Mouse (Mus musculus): ENCODE data around the gene St3gal5.

The St3gal5 gene

DNA sequence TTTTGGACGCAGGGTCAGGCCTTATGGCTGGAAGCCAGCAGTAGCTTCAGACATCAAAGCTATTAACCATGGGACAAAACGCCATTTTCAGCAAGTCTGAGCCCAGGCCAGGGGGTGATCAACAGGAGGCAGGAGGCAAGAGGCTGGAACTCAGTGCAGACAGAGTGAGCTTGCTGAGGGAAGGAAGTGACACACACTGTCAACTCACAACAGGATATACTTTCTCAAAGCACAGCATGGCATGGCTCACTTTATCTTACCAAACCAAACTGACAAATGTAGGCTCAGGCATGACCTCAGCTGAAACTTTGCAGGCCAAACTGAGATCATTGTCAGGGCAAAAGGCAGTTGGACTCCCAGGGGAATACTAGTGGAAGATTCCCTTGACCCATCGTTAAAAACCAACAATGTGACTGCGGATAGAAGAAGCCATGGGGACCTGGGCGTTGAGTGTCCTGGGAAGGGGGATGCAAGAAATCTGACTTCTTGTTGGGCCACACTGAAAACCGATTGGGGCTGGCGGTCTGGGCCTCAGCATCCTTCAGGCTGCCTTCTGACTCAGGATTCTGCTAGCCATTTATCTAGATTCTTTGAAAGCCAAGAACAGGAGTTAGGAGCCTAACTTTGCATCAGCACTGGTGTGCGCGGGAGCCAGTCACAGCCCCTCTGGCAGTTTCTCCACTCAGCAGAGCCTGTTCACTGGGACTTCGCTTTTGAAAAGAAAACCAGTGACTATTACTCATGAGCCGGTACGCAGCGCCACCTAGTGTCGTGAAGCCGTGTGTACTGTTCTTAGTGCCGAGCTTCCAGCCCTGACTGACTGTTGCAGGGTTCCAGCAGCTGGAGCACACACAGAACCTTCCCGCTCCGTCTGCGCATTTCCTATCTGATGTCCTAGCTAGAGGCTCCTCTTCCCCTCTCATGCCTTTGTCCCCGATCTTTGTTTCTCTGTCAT lies 67.2 kb downstream of the St3gal5 start:
- peak; percentile 86 to 93 for DNase-seq

DNA sequence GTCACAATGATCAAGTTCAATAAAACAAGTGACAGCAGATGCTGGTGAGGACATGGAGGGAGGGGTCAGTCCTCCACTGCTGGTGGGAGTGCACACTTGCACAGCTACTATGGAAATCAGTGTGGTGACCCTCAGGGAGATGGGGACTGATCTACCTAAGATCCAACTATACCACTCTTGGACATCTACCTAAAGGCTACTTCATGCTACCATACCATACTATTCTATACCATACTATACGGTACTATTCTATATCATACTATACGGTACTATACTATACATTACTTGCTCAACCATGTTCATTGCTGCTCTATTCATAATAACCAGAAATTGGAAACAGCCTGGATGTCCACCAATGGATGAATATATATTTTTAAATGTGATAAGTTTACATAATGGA lies 68.5 kb downstream of the St3gal5 start:
- DNase-seq, result no peak

DNA sequence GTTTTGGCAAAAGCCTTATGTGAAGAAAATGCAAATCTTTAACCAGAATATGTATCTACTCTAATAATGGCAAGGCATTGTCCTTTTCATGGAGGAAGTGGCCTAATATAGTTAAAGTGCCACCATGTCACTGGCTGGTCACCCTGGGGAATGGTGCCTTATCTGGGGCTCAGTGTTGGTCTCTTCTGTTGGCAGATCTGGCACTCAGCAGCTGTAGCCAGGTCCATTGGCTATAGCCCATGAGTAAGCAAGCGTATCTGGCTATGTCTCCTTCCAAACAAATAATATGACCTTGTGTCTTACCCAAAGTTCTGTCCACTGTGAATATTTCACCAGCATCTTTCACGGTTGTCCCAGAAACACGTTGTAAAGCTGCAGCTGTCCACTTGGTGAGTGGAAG lies 74.0 kb downstream of the St3gal5 start:
- DNase-seq, result no peak

DNA sequence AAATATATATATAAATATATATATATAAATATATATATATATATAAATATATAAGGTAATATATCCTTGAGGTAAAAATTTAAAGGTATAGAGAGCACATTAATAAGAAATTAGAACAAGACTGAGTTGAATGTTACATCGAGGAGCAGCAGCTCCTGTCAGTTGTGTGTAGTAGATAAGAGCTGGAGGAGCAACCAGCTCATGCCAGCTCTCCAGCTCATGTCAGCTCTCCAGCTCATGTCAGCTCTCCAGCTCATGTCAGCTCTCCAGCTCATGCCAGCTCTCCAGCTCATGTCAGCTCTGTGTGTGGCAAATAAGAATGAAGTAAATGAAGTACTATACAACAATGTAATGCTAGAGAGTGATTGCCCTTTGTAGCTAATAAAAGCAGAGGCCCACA lies 76.0 kb downstream of the St3gal5 start:
- no peak for DNase-seq

DNA sequence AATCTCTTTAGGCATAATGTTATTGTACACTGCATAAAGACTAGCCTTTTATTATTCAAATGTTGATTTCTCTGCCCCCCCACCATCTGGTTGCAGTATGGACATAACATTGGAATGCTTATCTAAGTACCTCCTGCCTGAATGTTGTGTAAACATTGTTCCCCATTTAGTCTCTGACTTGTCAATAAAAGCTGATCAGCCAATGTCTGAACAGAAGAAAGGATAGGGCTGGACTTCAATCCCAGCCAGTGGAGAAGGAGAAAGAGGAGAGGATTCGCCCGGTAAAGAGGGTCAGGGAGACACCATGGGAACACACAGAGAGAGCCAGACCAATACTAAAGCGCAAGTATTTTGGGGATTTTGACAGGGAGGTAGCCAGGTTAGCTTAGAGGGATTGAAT lies 78.0 kb downstream of the St3gal5 start:
- DNase-seq, result no peak

DNA sequence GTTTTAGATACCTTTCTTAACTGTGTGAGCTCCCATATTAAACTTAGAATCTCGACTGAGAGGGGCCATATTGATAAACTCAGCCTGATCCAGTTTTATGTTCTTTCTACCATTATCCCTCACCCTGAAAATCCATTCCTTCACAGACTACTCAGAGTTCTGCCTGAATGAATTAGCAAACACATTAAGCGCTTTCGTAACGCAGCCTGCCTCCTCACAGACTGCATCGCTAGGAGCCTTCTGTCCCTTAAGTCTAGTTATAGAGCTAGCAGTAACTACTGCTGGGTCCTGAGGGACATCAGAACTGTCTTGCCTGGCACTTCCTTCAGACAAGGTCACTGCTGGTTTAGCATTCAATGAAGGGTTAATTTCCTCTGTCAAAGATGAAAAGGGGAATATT lies 78.6 kb downstream of the St3gal5 start:
- no peak for DNase-seq

DNA sequence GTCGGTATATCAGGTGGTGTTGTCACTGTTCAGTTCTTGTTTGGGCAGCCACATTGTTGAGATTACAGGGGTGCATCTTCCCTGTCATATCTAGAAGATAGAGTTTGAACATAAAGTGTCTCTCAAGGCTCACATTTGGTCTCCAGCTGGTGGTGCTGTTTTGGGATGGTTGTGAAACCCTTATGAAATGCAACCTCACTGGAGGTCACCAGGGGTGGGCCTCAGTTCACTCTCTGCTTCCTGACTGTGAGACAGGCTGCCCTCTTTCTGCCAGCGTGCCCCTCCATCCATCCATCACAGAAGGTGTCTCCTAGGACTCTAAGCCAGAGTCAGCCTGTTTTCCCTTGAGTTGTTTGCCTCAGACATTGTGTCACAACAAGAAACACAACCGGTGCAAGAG lies 80.0 kb downstream of the St3gal5 start:
- DNase-seq, result no peak

DNA sequence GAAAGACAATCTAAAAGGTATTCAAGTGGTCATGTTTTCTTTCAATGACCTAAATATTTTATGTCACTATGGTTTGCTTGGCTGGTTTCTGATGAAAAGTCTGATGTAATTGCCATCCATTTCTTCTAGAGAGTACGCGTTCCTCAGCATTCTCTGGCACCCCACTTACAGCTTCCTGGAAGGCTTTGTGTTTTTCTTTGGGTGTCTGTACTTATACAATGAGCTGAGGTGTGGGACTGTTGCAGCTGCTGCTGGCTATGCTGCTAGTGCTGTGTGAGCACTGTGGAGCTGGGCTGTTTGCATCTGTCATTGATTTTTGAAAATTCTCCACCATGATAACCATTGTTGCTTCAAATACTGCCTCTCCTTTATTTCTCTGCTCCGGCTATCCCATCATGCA lies 81.6 kb downstream of the St3gal5 start:
- no peak for DNase-seq

DNA sequence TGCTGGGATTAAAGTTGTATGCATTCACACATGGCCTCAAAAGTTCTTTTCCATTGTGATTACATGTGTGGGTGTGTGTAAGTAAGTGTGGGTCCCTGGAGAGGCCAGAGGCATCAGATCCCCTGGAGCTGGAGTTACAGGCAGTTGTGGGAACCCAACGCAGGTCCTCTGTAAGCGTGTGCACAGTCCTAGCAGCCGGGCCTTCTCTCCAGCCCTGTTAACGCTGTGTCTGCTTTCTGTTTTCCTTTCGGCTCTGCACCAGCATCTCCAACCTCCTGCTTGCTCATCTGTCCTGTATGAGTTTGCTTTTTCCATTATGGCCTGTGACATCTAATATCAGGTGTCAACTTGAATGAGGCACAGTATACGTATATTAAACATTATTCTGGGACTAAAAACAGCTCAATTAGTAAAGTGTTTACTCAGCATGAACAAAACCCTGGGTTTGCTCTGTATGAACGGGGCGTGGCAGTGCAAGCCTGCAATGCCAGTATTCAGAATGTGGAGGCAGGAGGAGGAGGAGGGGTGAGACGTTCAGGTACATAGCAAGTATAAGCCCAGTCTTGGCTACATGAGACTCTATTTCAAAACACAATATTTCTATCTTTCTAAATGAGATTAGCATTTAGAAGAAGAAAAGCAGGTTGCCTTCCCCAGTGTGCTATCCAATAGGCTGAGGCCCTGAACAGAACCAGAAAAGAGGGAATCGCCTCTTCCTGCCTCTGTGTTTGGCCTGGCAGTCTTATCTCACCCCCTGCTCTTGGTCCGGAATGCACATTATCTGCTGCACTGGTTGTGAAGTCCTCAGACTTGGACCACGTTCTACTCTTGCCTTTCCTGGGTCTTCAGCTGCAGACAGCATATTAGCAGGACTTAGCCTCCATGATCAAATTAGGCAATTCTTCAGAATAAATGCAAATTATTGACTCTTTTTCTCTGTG lies 82.4 kb downstream of the St3gal5 start:
- DNase-seq, result no peak

DNA sequence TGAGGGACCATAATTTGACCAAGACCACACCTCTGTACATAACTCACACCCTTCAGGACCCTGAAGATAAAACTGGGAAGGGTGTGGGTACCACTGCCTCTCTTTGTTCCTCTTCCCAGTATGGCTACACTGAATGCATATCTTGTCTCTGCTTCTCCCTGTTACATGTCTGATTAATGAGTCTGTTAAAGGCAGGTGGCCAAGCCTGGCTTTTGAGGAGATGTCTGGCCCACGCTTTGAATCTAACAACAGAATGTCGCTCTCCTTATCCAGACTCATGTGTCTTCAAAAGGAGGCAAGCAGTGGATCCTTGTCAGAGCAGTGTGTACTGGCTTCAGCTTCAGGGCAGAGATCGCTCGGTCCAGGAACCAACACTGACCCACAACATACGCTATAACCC lies 87.2 kb downstream of the St3gal5 start:
- DNase-seq, result no peak

DNA sequence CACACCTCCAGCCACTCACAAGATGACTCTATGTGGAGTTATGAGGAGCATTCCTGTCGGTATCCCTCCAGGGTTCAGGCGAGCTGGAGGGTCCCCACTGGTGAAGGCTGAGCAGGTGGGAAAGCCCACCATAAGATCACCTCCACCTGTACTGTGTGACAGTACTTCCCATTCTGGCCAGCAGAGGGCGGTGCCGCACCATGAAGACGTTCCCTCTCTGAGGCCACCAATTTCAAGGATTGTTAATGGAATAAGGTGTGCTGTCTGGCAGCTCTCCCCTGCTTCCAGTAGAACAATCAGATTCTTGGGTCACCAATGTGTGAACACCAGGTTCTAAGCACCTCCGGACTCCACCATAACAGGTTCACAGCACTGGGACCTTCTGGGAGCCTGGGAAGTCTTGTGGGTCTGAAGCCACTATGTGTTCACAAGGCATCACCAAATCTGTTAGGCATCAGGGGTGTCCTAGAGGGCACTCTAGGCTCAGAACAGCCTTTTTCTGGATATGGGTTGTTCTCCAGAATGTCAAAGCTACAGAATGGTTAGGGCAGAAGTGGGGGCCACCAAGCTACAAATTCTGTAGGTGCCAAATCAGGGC lies 88.6 kb downstream of the St3gal5 start:
- DNase-seq, result peak; percentile 87 to 92

DNA sequence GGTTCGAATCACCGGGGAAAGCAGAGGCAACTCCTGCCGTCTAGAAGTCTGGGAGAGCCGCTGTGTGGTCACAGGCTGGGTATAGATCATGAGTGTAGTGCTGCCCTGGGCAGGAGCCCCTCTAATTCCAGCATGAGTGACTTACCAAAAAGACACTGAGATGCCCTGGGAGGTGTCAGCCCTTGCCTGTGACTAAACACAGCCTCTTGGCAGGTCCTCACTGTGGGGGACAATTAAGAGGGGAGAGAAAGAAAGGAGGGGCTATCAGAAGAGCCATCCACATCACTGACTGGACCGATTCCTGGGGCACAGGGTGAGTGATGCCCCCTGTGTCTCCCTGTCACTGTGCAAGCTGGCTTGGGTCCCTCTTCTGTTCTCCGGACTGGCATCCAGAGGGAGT lies 89.4 kb downstream of the St3gal5 start:
- no peak for DNase-seq

DNA sequence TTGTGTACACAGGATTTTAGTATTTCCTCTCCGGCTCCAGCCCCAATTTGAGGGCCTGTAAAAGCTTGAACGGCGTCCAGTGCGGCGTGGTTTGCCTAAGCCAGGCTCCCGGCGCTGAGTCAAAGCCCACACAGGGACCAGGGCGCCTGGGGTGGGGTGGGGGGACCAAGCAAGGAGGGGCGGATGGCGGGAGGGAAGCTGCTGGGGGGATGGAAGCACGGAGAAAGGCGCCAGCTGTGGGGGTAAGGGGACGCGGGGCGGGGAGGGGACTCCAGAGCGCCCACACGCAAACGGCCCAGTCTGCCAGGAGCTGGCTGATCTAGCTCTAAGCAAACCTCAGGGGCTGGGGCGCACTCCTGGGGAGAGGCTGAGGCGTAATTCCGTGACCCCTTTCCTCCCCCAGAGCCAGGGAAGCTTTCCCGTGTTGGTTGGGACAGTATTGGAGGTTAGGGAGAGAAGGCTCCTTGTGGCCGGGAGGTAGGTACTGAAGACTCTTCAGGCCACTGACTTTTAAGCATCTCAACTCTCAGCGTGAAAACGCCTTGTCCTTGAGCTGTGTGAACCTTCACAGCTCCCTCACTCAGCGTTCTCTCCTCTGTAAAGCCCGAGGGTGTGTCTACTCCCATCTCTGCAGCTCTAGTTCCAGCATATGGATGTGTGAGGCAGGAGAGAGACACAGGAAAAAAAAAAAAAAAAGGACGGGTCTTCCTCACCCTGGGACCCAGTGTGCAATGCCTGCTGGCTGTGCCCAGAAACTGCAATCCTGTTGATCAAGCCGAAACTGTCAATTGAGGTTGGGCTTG lies 91.9 kb downstream of the St3gal5 start:
- no peak for DNase-seq

DNA sequence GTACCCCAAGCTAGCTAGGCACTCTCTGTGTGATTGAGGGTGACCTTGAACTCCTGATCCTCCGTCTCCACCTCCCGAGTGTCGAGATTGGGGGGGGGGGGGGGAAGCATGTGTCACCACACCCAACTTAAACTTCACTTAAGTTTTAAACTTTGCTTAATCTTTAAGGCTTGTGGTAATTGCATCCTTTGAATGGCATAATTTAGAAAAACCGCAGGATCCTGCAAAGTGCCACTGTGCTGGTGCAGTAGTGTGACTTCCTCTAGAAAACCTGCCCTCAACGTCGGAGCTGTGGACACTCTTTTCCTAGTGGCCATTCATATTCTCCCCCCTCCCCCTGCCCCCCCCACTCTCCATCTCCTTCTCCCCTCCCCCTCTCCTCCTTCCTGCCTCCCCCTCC lies 92.7 kb downstream of the St3gal5 start:
- no peak for DNase-seq

DNA sequence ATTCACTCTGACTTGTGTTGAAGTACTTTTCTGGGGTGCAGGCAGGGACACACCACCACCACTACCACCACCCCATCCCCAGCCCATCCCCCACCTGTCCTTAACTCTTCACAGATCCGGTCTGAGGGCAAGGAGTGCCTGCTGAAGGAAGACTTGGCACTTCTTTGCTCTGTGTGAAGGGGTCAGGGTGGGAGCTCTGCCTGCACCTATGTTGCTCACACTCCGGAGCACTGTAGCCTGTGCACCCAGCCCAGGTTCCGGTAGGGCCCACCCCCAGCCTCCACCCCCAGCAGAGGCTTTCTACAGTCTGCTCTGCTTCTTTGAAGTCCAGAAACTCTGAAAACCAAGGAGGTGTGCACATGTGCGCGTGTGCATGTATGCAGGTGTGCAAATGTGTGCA lies 93.2 kb downstream of the St3gal5 start:
- DNase-seq, result no peak

DNA sequence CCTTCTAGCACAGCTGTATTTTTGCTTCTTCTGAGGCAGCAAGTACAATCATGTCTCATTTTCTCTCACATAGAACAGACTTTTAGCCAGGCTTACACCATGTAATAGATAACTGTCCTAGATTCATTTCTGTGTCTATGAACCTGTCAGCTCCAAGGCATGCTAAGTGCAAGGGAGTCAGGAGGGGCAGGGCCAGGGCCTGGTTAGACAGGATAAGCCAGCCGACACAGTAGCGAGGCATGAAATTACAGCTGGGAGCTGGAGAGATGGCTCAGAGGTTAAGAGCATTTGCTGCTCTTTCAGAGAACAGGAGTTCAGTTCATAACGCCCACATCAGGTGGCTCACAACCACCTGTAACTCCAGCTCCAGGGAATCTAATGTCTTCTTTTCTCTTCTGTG lies 99.3 kb downstream of the St3gal5 start:
- no peak for DNase-seq

DNA sequence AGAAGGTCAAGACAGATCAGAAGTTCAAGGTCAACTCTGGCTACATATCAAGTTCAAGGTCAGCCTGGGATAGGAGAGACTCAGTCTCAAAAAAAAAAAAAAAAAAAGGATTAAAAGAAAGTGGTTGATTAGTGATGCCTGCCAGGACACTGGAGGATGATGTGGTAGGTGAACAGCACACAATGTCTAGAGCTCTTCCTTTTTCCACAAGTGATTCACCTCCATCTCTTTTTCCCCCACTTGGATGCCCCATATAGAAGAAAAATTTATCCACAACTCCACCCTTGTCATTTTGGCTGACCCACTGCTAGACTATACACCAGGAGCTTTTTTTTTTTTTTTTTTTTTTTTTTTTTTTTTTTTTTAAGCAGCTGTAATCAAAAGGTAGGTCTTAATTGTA lies 100.1 kb downstream of the St3gal5 start:
- DNase-seq, result no peak

DNA sequence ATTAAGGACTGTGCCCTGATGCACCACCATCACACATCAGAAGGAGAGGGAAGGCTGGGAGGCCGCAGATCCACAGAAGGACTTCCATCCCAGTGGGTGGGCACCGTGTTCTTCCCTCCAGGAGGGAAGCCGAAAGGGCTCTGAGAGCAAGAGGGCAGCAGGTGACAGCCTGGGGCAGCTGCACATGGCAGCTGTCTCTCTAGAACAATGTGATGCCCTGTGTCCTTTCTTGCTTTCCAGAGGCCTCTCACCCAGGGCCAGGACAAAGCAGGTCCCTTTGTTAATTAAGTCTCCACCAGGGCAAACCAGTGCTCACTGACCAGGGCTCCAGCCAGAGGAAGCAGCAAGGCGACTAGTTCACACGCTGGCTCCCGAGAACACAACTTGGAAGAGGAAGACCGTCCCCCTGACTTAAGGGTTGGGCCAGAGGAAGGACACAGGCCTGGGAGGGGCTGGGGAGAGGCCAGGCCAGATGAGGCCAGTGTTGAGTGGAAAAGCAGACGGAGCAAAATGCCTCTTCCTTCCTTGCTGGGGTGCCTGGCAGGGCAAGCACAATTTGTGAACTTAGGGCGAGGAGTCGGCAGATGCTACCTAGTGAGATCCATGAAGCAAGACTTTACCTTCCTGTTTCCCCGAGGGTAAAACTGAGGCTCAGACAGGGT lies 103.3 kb downstream of the St3gal5 start:
- no peak for DNase-seq

DNA sequence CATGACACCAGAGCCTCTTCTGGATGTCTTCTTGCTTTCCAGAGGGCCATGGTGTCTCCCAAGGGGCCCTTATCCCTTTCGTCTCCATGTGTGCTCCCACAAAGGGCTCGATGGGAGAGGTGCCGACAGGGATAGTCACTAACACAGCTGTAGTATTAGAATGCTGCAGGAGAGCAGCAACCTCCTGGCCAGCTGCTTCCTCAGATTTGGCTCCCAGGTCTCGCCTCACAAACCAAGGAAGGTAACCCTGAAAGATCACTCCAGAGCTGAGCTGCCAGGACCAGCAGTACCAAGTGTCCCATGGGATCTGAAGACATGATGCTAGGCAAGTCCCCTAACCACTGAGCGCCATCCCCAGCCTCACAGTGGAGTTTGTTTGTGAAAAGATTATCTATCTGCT lies 105.3 kb downstream of the St3gal5 start:
- DNase-seq, result no peak

DNA sequence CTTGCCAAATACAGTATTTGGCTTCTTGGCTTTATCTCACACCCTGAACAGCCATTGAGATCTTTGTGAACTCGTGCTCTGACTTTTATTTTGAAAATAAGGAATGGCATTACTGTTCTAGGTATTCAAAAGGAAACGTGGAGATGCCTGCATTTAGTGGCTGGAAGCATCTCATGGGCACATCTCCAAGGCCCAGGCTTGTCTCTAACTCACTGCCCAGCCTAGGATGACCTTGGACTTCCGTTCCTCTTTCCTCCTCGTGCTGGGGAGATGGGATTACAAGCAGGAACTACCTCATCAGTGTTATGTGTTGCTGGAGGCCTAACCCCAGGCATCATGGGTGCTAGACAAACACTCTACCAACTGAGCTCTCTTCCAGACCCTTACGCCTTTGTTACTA lies 105.9 kb downstream of the St3gal5 start:
- no peak for DNase-seq
